8 mouse cellular contexts compared by ENCODE assay signal in genomic region chr2:181714903-181715326, GRCm38 (mm10). TPM values are rescaled to one million over a fixed set of nuclear protein-coding genes. Genes with fewer than 3 reads are reported as not detected.
A peak's percentile ranks its signal among the peaks of the same experiment; 100 is the strongest.
DNase-seq lines count a peak whose midpoint lies in the region; ATAC-seq and TF ChIP-seq lines count a peak whose summit lies in the region.

Gene Oprl1, plus strand, starts transcription at chr2:181715016.

- no peaks in the 10 kb centered on the region for H3K27me3 ChIP-seq in lung, embryonic 14.5 days (ENCODE audit: insufficient read depth, low read length)
- H3K27me3 ChIP-seq in embryonic facial prominence, embryonic 12.5 days, result no peaks in the 10 kb centered on the region
- H3K27me3 ChIP-seq in hindbrain, embryonic 16.5 days (replicated peaks; ENCODE audit: control insufficient read depth, insufficient read depth, low read length), result no peaks in the 10 kb centered on the region
- no peaks in the 10 kb centered on the region for H3K27me3 ChIP-seq in stomach, embryonic 15.5 days (replicated peaks)

- no peak within 1 kb of the TSS for H3K4me3 ChIP-seq in lung, embryonic 14.5 days (ENCODE audit: low read depth, low read length)
- H3K4me3 ChIP-seq in embryonic facial prominence, embryonic 12.5 days, result peak within 1 kb of the TSS; percentile 28
- peak within 1 kb of the TSS; percentile 42 for H3K4me3 ChIP-seq in hindbrain, embryonic 16.5 days (ENCODE audit: low read length)
- peak within 1 kb of the TSS; percentile 17; the same call in 1 of the 2 replicates for H3K4me3 ChIP-seq in stomach, embryonic 15.5 days (replicated peaks)

- H3K9me3 ChIP-seq in lung, embryonic 14.5 days (ENCODE audit: low read depth, low read length), result no peaks in the 10 kb centered on the region
- no peaks in the 10 kb centered on the region for H3K9me3 ChIP-seq in embryonic facial prominence, embryonic 12.5 days
- H3K9me3 ChIP-seq in hindbrain, embryonic 16.5 days (ENCODE audit: control insufficient read depth, low read length), result no peaks in the 10 kb centered on the region
- no peaks in the 10 kb centered on the region for H3K9me3 ChIP-seq in stomach, embryonic 15.5 days

- peak; percentile 52; the same call in 1 of the 2 replicates for ATAC-seq in lung, embryonic 14.5 days (ENCODE audit: insufficient read depth)
- ATAC-seq in embryonic facial prominence, embryonic 12.5 days (ENCODE audit: insufficient number of reproducible peaks, insufficient read depth, low FRiP score, low TSS enrichment), result peak; percentile 23; the same call in 1 of the 2 replicates
- ATAC-seq in hindbrain, embryonic 16.5 days, result peak; percentile 77
- peak; percentile 49 for ATAC-seq in megakaryocyte, adult 5-6 weeks (ENCODE audit: poor library complexity, severe bottlenecking)
- peak; percentile 39; the same call in 1 of the 2 replicates for ATAC-seq in stomach, embryonic 15.5 days (ENCODE audit: insufficient read depth, low FRiP score, low read depth)
- ATAC-seq in monocyte, adult 5-6 weeks (replicated peaks; ENCODE audit: insufficient number of reproducible peaks, low FRiP score, low TSS enrichment, poor library complexity, severe bottlenecking), result no peak

- H3K4me1 ChIP-seq in lung, embryonic 14.5 days (ENCODE audit: insufficient read depth), result no peaks in the 10 kb centered on the region
- H3K4me1 ChIP-seq in embryonic facial prominence, embryonic 12.5 days, result peaks cover 4% of the 10 kb centered on the region
- H3K4me1 ChIP-seq in hindbrain, embryonic 16.5 days (ENCODE audit: control insufficient read depth, insufficient read depth, low read depth, low read length), result peaks cover 24% of the 10 kb centered on the region
- 0 out of 2 replicates have a peak, but pooled peaks cover 4% of the 10 kb centered on the region for H3K4me1 ChIP-seq in stomach, embryonic 15.5 days

- no peak within 1 kb of the TSS for H3K27ac ChIP-seq in lung, embryonic 14.5 days (ENCODE audit: low read depth)
- H3K27ac ChIP-seq in embryonic facial prominence, embryonic 12.5 days, result peak within 1 kb of the TSS; percentile 54; the same call in 1 of the 2 replicates
- peak within 1 kb of the TSS; percentile 79 for H3K27ac ChIP-seq in hindbrain, embryonic 16.5 days (ENCODE audit: low read depth, low read length)
- H3K27ac ChIP-seq in stomach, embryonic 15.5 days, result no peak within 1 kb of the TSS

- DNase-seq in lung, embryonic 14.5 days, result peak; percentile 60
- DNase-seq in lung, adult 18-20 months, result no peak
- DNase-seq in urinary bladder, postnatal 4 days (ENCODE audit: low spot score in 2 of 2), result no peak

- 0% methylated on average over 7 of the region's 7 CpGs for WGBS in lung, embryonic 14.5 days
- 2% methylated on average over 7 of the region's 7 CpGs for WGBS in embryonic facial prominence, embryonic 12.5 days
- 5% methylated on average over 7 of the region's 7 CpGs for whole genome bisulfite sequencing in hindbrain, embryonic 16.5 days
- 1% methylated on average over 7 of the region's 7 CpGs for WGBS in stomach, embryonic 15.5 days

- TF ChIP-seq CTCF in lung, embryonic 14.5 days (IDR thresholded peaks at IDR 0.05; ENCODE audit: low read depth), result no peak

- H3K36me3 ChIP-seq in lung, embryonic 14.5 days (ENCODE audit: insufficient read depth), result no peaks in the 10 kb centered on the region
- no peaks in the 10 kb centered on the region for H3K36me3 ChIP-seq in embryonic facial prominence, embryonic 12.5 days
- H3K36me3 ChIP-seq in hindbrain, embryonic 16.5 days (ENCODE audit: control insufficient read depth, insufficient read depth, low read length), result 0 out of 2 replicates have a peak, but pooled peaks cover 3% of the 10 kb centered on the region
- H3K36me3 ChIP-seq in stomach, embryonic 15.5 days, result no peaks in the 10 kb centered on the region

- H3K9ac ChIP-seq in lung, embryonic 14.5 days, result no peak within 1 kb of the TSS
- peak within 1 kb of the TSS; percentile 30; the same call in 1 of the 2 replicates for H3K9ac ChIP-seq in embryonic facial prominence, embryonic 12.5 days
- peak within 1 kb of the TSS; percentile 61 for H3K9ac ChIP-seq in hindbrain, embryonic 16.5 days (ENCODE audit: low read depth, low read length)
- no peak within 1 kb of the TSS for H3K9ac ChIP-seq in stomach, embryonic 15.5 days

- H3K4me2 ChIP-seq in lung, embryonic 14.5 days, result peak within 1 kb of the TSS; percentile 39
- peak within 1 kb of the TSS; percentile 40 for H3K4me2 ChIP-seq in embryonic facial prominence, embryonic 12.5 days (replicated peaks)
- peak within 1 kb of the TSS; percentile 57 for H3K4me2 ChIP-seq in hindbrain, embryonic 16.5 days (ENCODE audit: low read length)
- H3K4me2 ChIP-seq in stomach, embryonic 15.5 days, result peak within 1 kb of the TSS; percentile 39

RNA-seq across cellular contexts. Expression of gene Oprl1, which starts in this region (rescaled TPM):
- polyA plus RNA-seq in lung, embryonic 14.5 days (2014; fragmentation: Nextera tagmentation; extraction: Ambion mirVana), result 0.89 and 1.8 TPM in 2 replicates
- polyA plus RNA-seq in embryonic facial prominence, embryonic 12.5 days (2016; fragmentation: Nextera tagmentation; extraction: Ambion mirVana), result 5.2 and 5.6 TPM in 2 replicates
- polyA plus RNA-seq in hindbrain, embryonic 16.5 days (2015; fragmentation: Nextera tagmentation; extraction: Ambion mirVana), result 93.8 and 96.3 TPM in 2 replicates
- total RNA-seq in megakaryocyte, adult 5-6 weeks (2015), result not detected in 2 replicates
- total RNA-seq in megakaryocyte, adult 5-6 weeks (2017), result not detected in 2 replicates
- polyA plus RNA-seq in stomach, embryonic 15.5 days (2015; fragmentation: Nextera tagmentation; extraction: Ambion mirVana), result 1.3 and 2.3 TPM in 2 replicates
- 0.19 TPM in 1 of 3 replicates, not detected in the others for total RNA-seq in monocyte, adult 5-6 weeks (2017)

Comparison
In these comparisons a context has a peak if more than half of its experiments do, and no peak if none do; other contexts are left out.
1. RNA of gene Oprl1 (polyA plus RNA-seq): 93.8 to 96.3 TPM in hindbrain, embryonic 16.5 days; 5.2 to 5.6 TPM in embryonic facial prominence, embryonic 12.5 days, 1.3 to 2.3 TPM in stomach, embryonic 15.5 days and 0.89 to 1.8 TPM in lung, embryonic 14.5 days; every median in the first group is over 10 times any median in the second.
2. Peak in ATAC-seq in megakaryocyte, adult 5-6 weeks; RNA of the gene not detected or under 1 TPM.
3. H3K27ac ChIP-seq: peak in embryonic facial prominence, embryonic 12.5 days (single experiment) and hindbrain, embryonic 16.5 days (single experiment); none in lung, embryonic 14.5 days (single experiment) and stomach, embryonic 15.5 days (single experiment).
4. H3K9ac ChIP-seq: peak in embryonic facial prominence, embryonic 12.5 days (single experiment) and hindbrain, embryonic 16.5 days (single experiment); none in lung, embryonic 14.5 days (single experiment) and stomach, embryonic 15.5 days (single experiment).
5. Peak in every context shown above with its lines, with median percentiles within 50 percentile points of each other: H3K4me2 ChIP-seq.